Mouse (Mus musculus) bone marrow, adult 2 months (tissue): ENCODE results near the gene Ccdc87. TPM values are rescaled to one million over a fixed set of nuclear protein-coding genes. Genes with fewer than 3 reads are reported as not detected.
"Not testable (repeated sequence)": the region's sequence is repeated elsewhere in the genome, so short reads cannot be mapped to it uniquely, and the experiment has no call there.

Source experiments
- H3K27ac ChIP-seq: fragments of 200-500 bp; 2 replicates; pipeline ENCODE4 v1.5.1; 2012; ENCODE audit warnings: low read depth, mild to moderate bottlenecking, control low read depth, inconsistent platforms, low read length; ENCODE audit not compliant: control insufficient read depth, poor library complexity, insufficient read depth
- H3K4me1 ChIP-seq: fragments of 200-500 bp; 2 replicates; pipeline ENCODE4 v1.6.1; 2011; ENCODE audit warnings: low read length; ENCODE audit not compliant: control insufficient read depth, insufficient read depth
- H3K4me3 ChIP-seq: fragments of 200-500 bp; replicated peaks from 2 replicates; pipeline ENCODE3; 2011; ENCODE audit warnings: mild to moderate bottlenecking, low read depth, low read length, control low read depth; ENCODE audit not compliant: control insufficient read depth
- CTCF ChIP-seq: fragments of 200-500 bp; IDR thresholded peaks from 2 replicates; pipeline ENCODE4 v1.5.1; 2011; ENCODE audit warnings: low read length, control low read depth; ENCODE audit not compliant: control insufficient read depth, insufficient read depth
- POLR2A ChIP-seq: fragments of 200-500 bp; IDR thresholded peaks from 2 replicates; pipeline ENCODE4 v1.6.1; 2011; ENCODE audit warnings: low read depth, mild to moderate bottlenecking, control low read depth, low read length, borderline replicate concordance; ENCODE audit not compliant: control insufficient read depth
- WGBS: fragments of 180-500 bp; shearing (Covaris S2); methylation state at CpG from one replicate; pipeline ENCODE4 v1.1.7; 2018; 5-methylcytosine and 5-hydroxymethylcytosine counted together
- polyA plus RNA-seq: library from polyadenylated mRNA; stranded (reverse); fragments of >200 nt; gene quantifications from 2 replicates; pipeline ENCODE4 v1.2.4, GENCODE M21; 2011; ENCODE audit warnings: low replicate concordance; ENCODE audit not compliant: missing spikeins, insufficient read depth, insufficient read length

The Ccdc87 gene
- polyA plus RNA-seq, 1 experiment: not detected

GRCm38 (mm10) chr19:4849800-4850199 is 10.6 kb downstream of the Ccdc87 start:
- H3K27ac ChIP-seq: no peak overlapping the region
- H3K4me3 ChIP-seq: no peak overlapping the region
- no peaks in the 10 kb centered on the region for H3K4me1 ChIP-seq
- TF ChIP-seq CTCF: no peak
- TF ChIP-seq POLR2A: no peak
- WGBS: 85% methylated on average over 4 of the region's 4 CpGs

- WGBS: 72% methylated on average over 5 of the region's 5 CpGs
- Histone ChIP-seq H3K4me1 (no peaks in the 10 kb centered on the region), H3K4me3 (no peak overlapping the region), H3K27ac (no peak overlapping the region)
- TF ChIP-seq CTCF (no peak), POLR2A (no peak)
Observed at GRCm38 (mm10) chr19:4850281-4850680, 11.1 kb downstream of the Ccdc87 start.

- H3K27ac ChIP-seq: no peak within 1 kb of the TSS; the same call in 1 of the 2 replicates
- WGBS: 5% methylated on average over 45 of the region's 45 CpGs
- TF ChIP-seq POLR2A (no peak), CTCF (no peak)
- H3K4me3 ChIP-seq: peak within 1 kb of the TSS; percentile 56
- no peaks in the 10 kb centered on the region; the same call in 1 of the 2 replicates for H3K4me1 ChIP-seq
Observed at GRCm38 (mm10) chr19:4854552-4855469, 15.6 kb downstream of the Ccdc87 start, which contains the start of gene Ctsf. Gene Ctsf (plus strand): TSS chr19:4855130.

- Histone ChIP-seq H3K4me3 (peak overlapping the region; percentile 41), H3K4me1 (no peaks in the 10 kb centered on the region; the same call in 1 of the 2 replicates), H3K27ac (no peak overlapping the region)
- TF ChIP-seq POLR2A: no peak
- TF ChIP-seq CTCF: no peak
- 10% methylated on average over 14 of the region's 14 CpGs for WGBS
Observed at GRCm38 (mm10) chr19:4855470-4855820, 16.3 kb downstream of the Ccdc87 start.

- Histone ChIP-seq H3K27ac (no peak overlapping the region), H3K4me3 (no peak overlapping the region), H3K4me1 (no peaks in the 10 kb centered on the region; the same call in 1 of the 2 replicates)
- no peak for TF ChIP-seq CTCF
- no peak for TF ChIP-seq POLR2A
- 77% methylated on average over 4 of the region's 4 CpGs for WGBS
Observed at GRCm38 (mm10) chr19:4855951-4856350, 16.8 kb downstream of the Ccdc87 start.

GRCm38 (mm10) chr19:4859081-4859480 is 19.9 kb downstream of the Ccdc87 start:
- Histone ChIP-seq H3K27ac (peak overlapping the region; percentile 51), H3K4me3 (peak overlapping the region; percentile 40), H3K4me1 (no peaks in the 10 kb centered on the region; the same call in 1 of the 2 replicates)
- no peak for TF ChIP-seq POLR2A
- TF ChIP-seq CTCF: no peak
- WGBS: 63% methylated on average over 6 of the region's 6 CpGs

- H3K4me1 ChIP-seq: no peaks in the 10 kb centered on the region; the same call in 1 of the 2 replicates
- TF ChIP-seq CTCF (no peak), POLR2A (no peak)
- WGBS: 63% methylated on average over 6 of the region's 6 CpGs
- no peak overlapping the region for H3K27ac ChIP-seq
- H3K4me3 ChIP-seq: no peak overlapping the region
Observed at GRCm38 (mm10) chr19:4863048-4863447, 23.9 kb downstream of the Ccdc87 start.

- H3K27ac ChIP-seq: no peak overlapping the region
- H3K4me1 ChIP-seq: no peaks in the 10 kb centered on the region
- WGBS: 2% methylated on average over 17 of the region's 17 CpGs
- no peak overlapping the region for H3K4me3 ChIP-seq
- TF ChIP-seq CTCF (no peak), POLR2A (no peak)
Observed at GRCm38 (mm10) chr19:4865147-4865546, 26.0 kb downstream of the Ccdc87 start.

- WGBS: 77% methylated on average over 1 of the region's 1 CpGs
- not testable (repeated sequence) for H3K4me3 ChIP-seq, H3K4me1 ChIP-seq, H3K27ac ChIP-seq
Observed at GRCm38 (mm10) chr19:4874613-4875012, 35.4 kb downstream of the Ccdc87 start.
